Mouse (Mus musculus) E14TG2a.4 (cell line): Measurements from ENCODE around the gene Aox3.
A peak's percentile ranks its signal among the peaks of the same experiment; 100 is the strongest.

ENCODE experiments used
- H3K27me3 ChIP-seq: 2 replicates; pipeline ENCODE4 v1.6.1; 2014; ENCODE audit warnings: low read length, control low read depth; ENCODE audit not compliant: insufficient read depth
- H3K36me3 ChIP-seq: 2 replicates; pipeline ENCODE4 v1.6.1; 2014; ENCODE audit warnings: low read length, control low read depth; ENCODE audit not compliant: insufficient read depth
- H3K4me1 ChIP-seq: replicated peaks from 2 replicates; pipeline ENCODE4 v1.6.1; 2014; ENCODE audit warnings: low read depth, low read length, control low read depth
- H3K4me3 ChIP-seq: replicated peaks from 2 replicates; pipeline ENCODE4 v1.5.1; 2014; ENCODE audit warnings: mild to moderate bottlenecking, low read length
- H3K9me3 ChIP-seq: 2 replicates; pipeline ENCODE4 v1.6.1; 2014; ENCODE audit warnings: low read length, control low read depth
- CTCF ChIP-seq: conservative IDR thresholded peaks from 2 replicates; pipeline ENCODE4 v1.5.1; 2014; ENCODE audit warnings: low read length
- NANOG ChIP-seq: IDR thresholded peaks from 2 replicates; pipeline ENCODE4 v1.6.1; 2014; ENCODE audit warnings: borderline replicate concordance, low read length, mixed read lengths
- POU5F1 ChIP-seq: IDR thresholded peaks from 2 replicates; pipeline ENCODE4 v1.6.1; 2014; ENCODE audit warnings: low read length, borderline replicate concordance

Aox3 gene

DNA sequence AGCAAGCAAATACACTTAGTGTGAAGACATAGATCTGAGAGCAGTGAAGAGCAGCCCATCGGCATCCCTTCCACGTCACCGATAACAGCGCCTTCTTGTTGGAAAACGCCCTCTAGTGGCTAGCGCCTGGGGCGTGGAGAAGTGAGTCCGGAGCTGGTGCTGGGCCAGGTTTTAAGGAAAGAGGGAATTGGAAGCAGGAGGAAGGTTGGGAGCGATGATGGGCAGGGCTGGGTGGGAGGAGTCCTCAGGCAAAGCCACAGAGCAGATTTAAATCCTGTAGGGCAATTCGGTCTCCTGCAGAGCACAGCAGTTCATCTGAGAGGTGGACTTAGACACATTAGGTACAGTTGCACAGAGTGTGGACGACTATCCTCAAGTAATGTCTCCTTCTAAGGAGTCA is at the start of gene Aox3:
Aox3 (plus strand) TSS at position 251 of the 400 bp plus-strand sequence.
- H3K4me3 ChIP-seq = no peak within 1 kb of the TSS
- peaks cover 23% of the 10 kb centered on the region for H3K9me3 ChIP-seq
- H3K4me1 ChIP-seq = no peaks in the 10 kb centered on the region; the same call in 1 of the 2 replicates
- no peaks in the 10 kb centered on the region for H3K27me3 ChIP-seq
- TF ChIP-seq NANOG (no peak), CTCF (peak; percentile 70)
- no peaks in the 10 kb centered on the region for H3K36me3 ChIP-seq

GRCm38 (mm10) chr1:58065151-58065550 is 47.8 kb upstream of the Aox3 start:
- Histone ChIP-seq H3K4me3 (no peak overlapping the region), H3K27me3 (no peaks in the 10 kb centered on the region), H3K9me3 (peaks cover 6% of the 10 kb centered on the region), H3K36me3 (no peaks in the 10 kb centered on the region), H3K4me1 (no peaks in the 10 kb centered on the region)
- TF ChIP-seq POU5F1 (no peak), NANOG (no peak), CTCF (no peak)

DNA sequence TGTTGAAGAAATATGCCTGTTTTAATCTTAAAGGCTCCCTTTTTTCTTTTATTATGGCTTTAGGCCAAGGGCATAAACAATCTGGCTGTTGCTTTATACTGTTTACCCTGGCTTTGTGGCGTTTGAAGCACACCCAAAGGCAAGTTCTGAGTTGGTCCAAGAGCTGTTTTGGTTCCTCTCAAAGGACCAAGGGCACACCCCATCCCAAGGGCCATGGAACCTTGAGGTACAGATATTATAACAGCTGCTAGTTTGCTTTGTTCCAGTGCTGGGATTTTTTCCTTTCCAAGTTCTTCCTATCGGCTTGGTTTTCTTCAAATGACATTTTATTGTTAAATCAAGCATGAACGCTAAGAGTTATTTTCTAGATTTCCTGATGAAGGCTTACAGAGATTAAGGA is 47.3 kb upstream of the Aox3 start:
- H3K4me1 ChIP-seq = no peaks in the 10 kb centered on the region
- no peak overlapping the region for H3K4me3 ChIP-seq
- H3K27me3 ChIP-seq = no peaks in the 10 kb centered on the region
- TF ChIP-seq POU5F1 (no peak), CTCF (no peak), NANOG (no peak)
- peaks cover 10% of the 10 kb centered on the region for H3K9me3 ChIP-seq
- H3K36me3 ChIP-seq = no peaks in the 10 kb centered on the region

GRCm38 (mm10) chr1:58069181-58069580 is 43.7 kb upstream of the Aox3 start:
- TF ChIP-seq CTCF = no peak
- no peak for TF ChIP-seq NANOG
- TF ChIP-seq POU5F1 = no peak
- H3K9me3 ChIP-seq = peaks cover 10% of the 10 kb centered on the region
- H3K4me1 ChIP-seq = no peaks in the 10 kb centered on the region
- H3K27me3 ChIP-seq = no peaks in the 10 kb centered on the region
- no peaks in the 10 kb centered on the region for H3K36me3 ChIP-seq
- no peak overlapping the region for H3K4me3 ChIP-seq

DNA sequence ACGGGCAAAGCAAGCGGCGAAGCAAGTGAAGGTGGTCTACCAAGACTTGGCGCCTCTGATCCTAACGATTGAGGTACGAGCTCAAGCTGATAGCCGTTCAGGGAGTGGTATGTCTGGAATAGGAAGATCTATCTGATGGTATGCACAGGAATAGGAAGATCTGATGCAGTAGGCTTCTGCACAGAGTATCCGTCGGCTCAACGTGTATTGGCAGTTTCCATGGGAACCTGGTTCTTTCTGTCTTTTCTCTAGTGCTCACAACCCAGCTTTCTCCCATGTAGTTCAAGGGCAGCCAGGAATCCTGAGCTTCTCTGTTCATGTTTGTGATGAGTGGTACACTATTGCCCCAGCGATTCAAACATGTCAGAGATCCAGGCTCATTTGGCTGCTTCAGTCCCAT is 42.8 kb upstream of the Aox3 start:
- Histone ChIP-seq H3K9me3 (peaks cover 10% of the 10 kb centered on the region), H3K4me3 (no peak overlapping the region), H3K27me3 (no peaks in the 10 kb centered on the region), H3K4me1 (no peaks in the 10 kb centered on the region), H3K36me3 (no peaks in the 10 kb centered on the region)
- TF ChIP-seq NANOG = no peak
- TF ChIP-seq CTCF = no peak
- TF ChIP-seq POU5F1 = no peak

DNA sequence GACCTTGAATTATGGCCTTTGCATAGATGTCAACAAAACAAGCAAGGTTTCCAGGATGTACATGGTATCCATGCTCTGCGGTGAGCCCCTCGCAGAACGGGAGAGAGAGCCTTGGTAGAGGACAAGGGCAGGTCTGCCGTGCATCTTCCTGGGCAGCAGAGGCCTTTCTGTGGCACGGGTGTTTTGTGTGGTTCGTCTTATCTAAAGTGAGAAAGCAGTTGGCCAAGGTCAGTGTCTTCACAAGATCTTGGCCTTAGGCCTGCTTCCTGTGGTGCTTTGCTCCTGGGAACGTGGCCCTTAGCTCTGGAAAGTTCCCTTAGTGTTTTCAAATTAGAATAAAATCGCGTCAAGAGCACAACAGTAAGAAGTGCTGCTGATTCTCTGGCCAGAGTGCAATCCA is 41.9 kb upstream of the Aox3 start:
- no peaks in the 10 kb centered on the region for H3K36me3 ChIP-seq
- H3K27me3 ChIP-seq = no peaks in the 10 kb centered on the region

DNA sequence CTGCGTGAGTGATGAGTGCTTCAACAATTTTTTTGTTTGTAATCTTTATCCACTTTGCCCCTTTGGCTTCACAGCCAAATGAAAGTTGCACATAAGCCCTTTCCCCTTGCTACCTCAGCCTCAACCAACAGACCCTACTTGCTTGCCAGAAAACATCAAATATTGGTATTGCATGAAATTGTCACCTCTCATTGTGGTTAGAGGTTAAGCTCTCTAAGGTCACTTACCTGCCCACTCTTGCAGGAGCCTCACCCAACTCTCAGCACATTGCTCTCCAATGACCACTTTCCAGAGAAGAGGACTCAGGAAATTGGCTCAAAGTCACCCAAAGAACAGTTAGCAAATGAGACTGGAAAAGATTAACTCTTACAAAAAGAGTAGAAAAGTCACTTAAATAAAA is 41.4 kb upstream of the Aox3 start:
- Histone ChIP-seq H3K4me1 (no peaks in the 10 kb centered on the region), H3K4me3 (no peak overlapping the region), H3K9me3 (peaks cover 10% of the 10 kb centered on the region), H3K27me3 (no peaks in the 10 kb centered on the region), H3K36me3 (no peaks in the 10 kb centered on the region)
- TF ChIP-seq CTCF (no peak), POU5F1 (no peak)

More for the DNA sequence above, 41.9 kb upstream of the Aox3 start:
- no peaks in the 10 kb centered on the region for H3K4me1 ChIP-seq
- H3K4me3 ChIP-seq = no peak overlapping the region
- TF ChIP-seq POU5F1 (no peak), NANOG (no peak), CTCF (no peak)
- H3K9me3 ChIP-seq = peaks cover 10% of the 10 kb centered on the region

GRCm38 (mm10) chr1:58072416-58072815 is 40.5 kb upstream of the Aox3 start:
- H3K9me3 ChIP-seq = peaks cover 10% of the 10 kb centered on the region
- H3K36me3 ChIP-seq = no peaks in the 10 kb centered on the region
- no peaks in the 10 kb centered on the region for H3K27me3 ChIP-seq
- no peaks in the 10 kb centered on the region for H3K4me1 ChIP-seq
- H3K4me3 ChIP-seq = no peak overlapping the region
- TF ChIP-seq NANOG (no peak), CTCF (no peak), POU5F1 (no peak)

GRCm38 (mm10) chr1:58072991-58073730 is 39.8 kb upstream of the Aox3 start:
- peaks cover 10% of the 10 kb centered on the region for H3K9me3 ChIP-seq
- TF ChIP-seq NANOG = no peak
- H3K36me3 ChIP-seq = no peaks in the 10 kb centered on the region
- no peaks in the 10 kb centered on the region for H3K4me1 ChIP-seq
- no peaks in the 10 kb centered on the region for H3K27me3 ChIP-seq
- no peak overlapping the region for H3K4me3 ChIP-seq
